Mouse (Mus musculus) lung, postnatal 0 days (tissue): Measurements from ENCODE around the gene Vegfa.

ENCODE experiments used
- CTCF ChIP-seq: IDR thresholded peaks from 2 replicates; pipeline ENCODE4 v1.5.1; 2016; ENCODE audit warnings: antibody characterized with exemption, mild to moderate bottlenecking
- EP300 ChIP-seq: IDR thresholded peaks from 2 replicates; pipeline ENCODE4 v1.6.1; 2016; ENCODE audit warnings: antibody characterized with exemption, mild to moderate bottlenecking, control low read depth

GRCm38 (mm10) chr17:46076260-46076551 is 44.0 kb upstream of the Vegfa start:
- TF ChIP-seq CTCF (no peak), EP300 (no peak)
